Mouse (Mus musculus) stomach, postnatal 0 days (tissue): Measurements from ENCODE around the gene Rell1. TPM values are rescaled to one million over a fixed set of nuclear protein-coding genes. Genes with fewer than 3 reads are reported as not detected.

Experiments used
- ATAC-seq: fragments of 200-750 bp; cut with Nextera tagmentation; 2 replicates; pipeline ENCODE4 v1.8.0; 2017; ENCODE audit not compliant: low FRiP score, low TSS enrichment
- DNase-seq: peaks from one replicate; pipeline ENCODE4 v3.0.0-alpha.2; 2016; ENCODE audit warnings: low spot score
- H3K27ac ChIP-seq: fragments of 300-500 bp; sonication (generic); replicated peaks from 2 replicates; pipeline ENCODE4 v1.5.1; 2014; ENCODE audit warnings: mild to moderate bottlenecking, control low read depth
- H3K27me3 ChIP-seq: fragments of 300-500 bp; sonication (generic); 2 replicates; pipeline ENCODE4 v1.6.1; 2014; ENCODE audit warnings: low read length; ENCODE audit not compliant: control insufficient read depth, insufficient read depth
- H3K36me3 ChIP-seq: fragments of 300-500 bp; sonication (generic); 2 replicates; pipeline ENCODE4 v1.6.1; 2014; ENCODE audit warnings: low read length, mixed read lengths; ENCODE audit not compliant: control insufficient read depth, insufficient read depth
- H3K4me1 ChIP-seq: fragments of 300-500 bp; sonication (generic); replicated peaks from 2 replicates; pipeline ENCODE4 v1.6.1; 2014; ENCODE audit warnings: antibody characterized with exemption; ENCODE audit not compliant: control insufficient read depth, insufficient read depth
- H3K4me2 ChIP-seq: fragments of 300-500 bp; sonication (generic); replicated peaks from 2 replicates; pipeline ENCODE4 v1.6.1; 2014; ENCODE audit warnings: low read depth, mild to moderate bottlenecking, control low read depth, moderate library complexity
- H3K4me3 ChIP-seq: fragments of 300-500 bp; sonication (generic); 2 replicates; pipeline ENCODE4 v1.5.1; 2014; ENCODE audit warnings: low read depth, low read length, control low read depth
- H3K9ac ChIP-seq: fragments of 300-500 bp; sonication (generic); 2 replicates; pipeline ENCODE4 v1.6.1; 2014; ENCODE audit warnings: mild to moderate bottlenecking, low read length, control low read depth, mixed read lengths
- H3K9me3 ChIP-seq: fragments of 300-500 bp; sonication (generic); 2 replicates; pipeline ENCODE4 v1.6.1; 2016; ENCODE audit warnings: low read length; ENCODE audit not compliant: control insufficient read depth
- CTCF ChIP-seq: IDR thresholded peaks from 2 replicates; pipeline ENCODE4 v1.5.1; 2016; ENCODE audit warnings: antibody characterized with exemption, low read depth, mild to moderate bottlenecking, moderate library complexity
- EP300 ChIP-seq: optimal IDR thresholded peaks from 2 replicates; pipeline ENCODE3; 2016; ENCODE audit warnings: antibody characterized with exemption
- WGBS: fragments of 180-500 bp; shearing (Covaris S2); extraction: QIAGEN DNeasy Blood & Tissue Kit; methylation state at CpG from one replicate; pipeline ENCODE4 v1.1.7; 2014; 5-methylcytosine and 5-hydroxymethylcytosine counted together
- polyA plus RNA-seq: library from polyadenylated mRNA; unstranded; fragments of >200 nt; fragmentation: Nextera tagmentation; extraction: Ambion mirVana; gene quantifications from 2 replicates; pipeline ENCODE4 v1.2.1, GENCODE M21; 2015

Gene Rell1
- polyA plus RNA-seq, 1 experiment from 2014 or later = 17.4 TPM

GRCm38 (mm10) chr5:63886709-63887108 lies 82.0 kb downstream of the Rell1 start:
- DNase-seq = no peak
- Histone ChIP-seq H3K4me1 (no peaks in the 10 kb centered on the region), H3K27me3 (no peaks in the 10 kb centered on the region), H3K9ac (no peak overlapping the region), H3K27ac (no peak overlapping the region), H3K36me3 (no peaks in the 10 kb centered on the region), H3K9me3 (no peaks in the 10 kb centered on the region), H3K4me2 (no peak overlapping the region), H3K4me3 (no peak overlapping the region)
- TF ChIP-seq CTCF (peak; percentile 85), EP300 (no peak)
- ATAC-seq = no peak
- WGBS = 32% methylated on average over 6 of the region's 6 CpGs

GRCm38 (mm10) chr5:63886292-63886691 lies 82.4 kb downstream of the Rell1 start:
- Histone ChIP-seq H3K4me3 (no peak overlapping the region), H3K4me2 (no peak overlapping the region), H3K36me3 (no peaks in the 10 kb centered on the region), H3K4me1 (no peaks in the 10 kb centered on the region), H3K27me3 (no peaks in the 10 kb centered on the region), H3K9me3 (no peaks in the 10 kb centered on the region), H3K9ac (no peak overlapping the region), H3K27ac (no peak overlapping the region)
- no peak for TF ChIP-seq CTCF
- TF ChIP-seq EP300 = no peak
- DNase-seq (no peak), ATAC-seq (peak; percentile 27)
- 87% methylated on average over 5 of the region's 5 CpGs for WGBS

- TF ChIP-seq CTCF (no peak), EP300 (no peak)
- no peak for DNase-seq
These were observed 89.7 kb downstream of the Rell1 start for GRCm38 (mm10) chr5:63879026-63879425.

GRCm38 (mm10) chr5:63876081-63876480 lies 92.6 kb downstream of the Rell1 start:
- Histone ChIP-seq H3K9ac (no peak overlapping the region), H3K27ac (no peak overlapping the region), H3K4me1 (no peaks in the 10 kb centered on the region), H3K4me3 (no peak overlapping the region), H3K36me3 (no peaks in the 10 kb centered on the region), H3K27me3 (no peaks in the 10 kb centered on the region), H3K4me2 (no peak overlapping the region), H3K9me3 (no peaks in the 10 kb centered on the region)
- no peak for ATAC-seq
- WGBS = 89% methylated on average over 4 of the region's 4 CpGs
- DNase-seq = no peak
- TF ChIP-seq EP300 (no peak), CTCF (no peak)

More at GRCm38 (mm10) chr5:63879026-63879425, 89.7 kb downstream of the Rell1 start:
- no peak overlapping the region for H3K4me3 ChIP-seq
- 81% methylated on average over 10 of the region's 10 CpGs for WGBS
- no peaks in the 10 kb centered on the region for H3K9me3 ChIP-seq
- no peak overlapping the region for H3K27ac ChIP-seq
- H3K9ac ChIP-seq = no peak overlapping the region
- H3K36me3 ChIP-seq = no peaks in the 10 kb centered on the region
- H3K4me1 ChIP-seq = no peaks in the 10 kb centered on the region
- H3K4me2 ChIP-seq = no peak overlapping the region
- ATAC-seq = no peak
- H3K27me3 ChIP-seq = no peaks in the 10 kb centered on the region

- Histone ChIP-seq H3K27ac (peak overlapping the region; percentile 40; the same call in 1 of the 2 replicates), H3K27me3 (no peaks in the 10 kb centered on the region), H3K4me3 (no peak overlapping the region), H3K36me3 (no peaks in the 10 kb centered on the region), H3K4me2 (no peak overlapping the region), H3K9ac (no peak overlapping the region), H3K9me3 (no peaks in the 10 kb centered on the region), H3K4me1 (no peaks in the 10 kb centered on the region)
- ATAC-seq (peak; percentile 99), DNase-seq (peak; percentile 90)
- TF ChIP-seq CTCF = peak; percentile 69
- TF ChIP-seq EP300 = no peak
- 51% methylated on average over 16 of the region's 16 CpGs for WGBS
These were observed 93.8 kb downstream of the Rell1 start for GRCm38 (mm10) chr5:63874880-63875279.

- ATAC-seq = no peak
- WGBS = 62% methylated on average over 17 of the region's 17 CpGs
- Histone ChIP-seq H3K9ac (no peak overlapping the region), H3K36me3 (no peaks in the 10 kb centered on the region), H3K4me2 (no peak overlapping the region), H3K4me3 (no peak overlapping the region), H3K4me1 (no peaks in the 10 kb centered on the region), H3K27ac (no peak overlapping the region), H3K9me3 (no peaks in the 10 kb centered on the region), H3K27me3 (no peaks in the 10 kb centered on the region)
- no peak for TF ChIP-seq EP300
- TF ChIP-seq CTCF = no peak
- DNase-seq = no peak
These were observed 96.3 kb downstream of the Rell1 start for GRCm38 (mm10) chr5:63872176-63872932.
